Comparison of ENCODE assay signal across 10 mouse cellular contexts in genomic region chr6:101532436-101532835, GRCm38 (mm10).
A peak's percentile ranks its signal among the peaks of the same experiment; 100 is the strongest.
DNase-seq lines count a peak whose midpoint lies in the region; ATAC-seq and TF ChIP-seq lines count a peak whose summit lies in the region.
"Had no signal": no experiment of that assay in that cellular context is flagged by ENCODE, and none has a peak within 500 bp of the region (broad histone marks: within the 10 kb centered on the region; RNA-seq: fewer than 3 reads in every experiment).

No protein-coding gene starts in this region.

- no peak for TF ChIP-seq EP300 in lung, postnatal 0 days (IDR thresholded peaks at IDR 0.05)

- 0 out of 2 replicates have a peak, but pooled peaks cover 6% of the 10 kb centered on the region for H3K27me3 ChIP-seq in intestine, postnatal 0 days (replicated peaks; ENCODE audit: control insufficient read depth, insufficient read depth, low read length)
- no peaks in the 10 kb centered on the region for H3K27me3 ChIP-seq in intestine, embryonic 15.5 days (replicated peaks)
- no peaks in the 10 kb centered on the region for H3K27me3 ChIP-seq in lung, postnatal 0 days (replicated peaks; ENCODE audit: insufficient read depth, low read length)
- 0 out of 2 replicates have a peak, but pooled peaks cover 2% of the 10 kb centered on the region for H3K27me3 ChIP-seq in midbrain, embryonic 13.5 days

- H3K9ac ChIP-seq in intestine, postnatal 0 days (ENCODE audit: low read depth, low read length): no peak overlapping the region
- H3K9ac ChIP-seq in intestine, embryonic 15.5 days: no peak overlapping the region
- no peak overlapping the region for H3K9ac ChIP-seq in lung, postnatal 0 days (replicated peaks; ENCODE audit: low read depth)
- no peak overlapping the region for H3K9ac ChIP-seq in midbrain, embryonic 13.5 days (replicated peaks)

- H3K9me3 ChIP-seq in intestine, postnatal 0 days (ENCODE audit: control insufficient read depth): no peaks in the 10 kb centered on the region
- H3K9me3 ChIP-seq in intestine, embryonic 15.5 days: no peaks in the 10 kb centered on the region
- H3K9me3 ChIP-seq in lung, postnatal 0 days (ENCODE audit: low read length): no peaks in the 10 kb centered on the region
- no peaks in the 10 kb centered on the region for H3K9me3 ChIP-seq in midbrain, embryonic 13.5 days
- H3K9me3 ChIP-seq: hindbrain, embryonic 10.5 days had no signal

- peak; percentile 67 for DNase-seq in NIH3T3 (ENCODE audit: low read depth)
- DNase-seq in heart, adult 8-10 months (ENCODE audit: low spot score): peak; percentile 28
- DNase-seq in lung, postnatal 0 days (ENCODE audit: low spot score): peak; percentile 50
- DNase-seq in MN1 (ENCODE audit: low spot score): no peak
- no peak for DNase-seq in right cerebral cortex, postnatal 36 days (ENCODE audit: low spot score in 2 of 2)
- DNase-seq: cerebellum, postnatal 36 days had no signal

- H3K4me3 ChIP-seq in intestine, postnatal 0 days (ENCODE audit: low read depth, low read length): no peak overlapping the region
- no peak overlapping the region for H3K4me3 ChIP-seq in intestine, embryonic 15.5 days (replicated peaks)
- H3K4me3 ChIP-seq in lung, postnatal 0 days (ENCODE audit: low read depth, low read length): no peak overlapping the region
- H3K4me3 ChIP-seq in midbrain, embryonic 13.5 days (replicated peaks): no peak overlapping the region
- H3K4me3 ChIP-seq: hindbrain, embryonic 10.5 days had no signal

- TF ChIP-seq CTCF in intestine, postnatal 0 days (IDR thresholded peaks at IDR 0.05; ENCODE audit: low read depth): no peak
- TF ChIP-seq CTCF in lung, postnatal 0 days (IDR thresholded peaks at IDR 0.05): no peak

- no peaks in the 10 kb centered on the region for H3K36me3 ChIP-seq in intestine, postnatal 0 days (ENCODE audit: control insufficient read depth, insufficient read depth)
- H3K36me3 ChIP-seq in intestine, embryonic 15.5 days: no peaks in the 10 kb centered on the region
- no peaks in the 10 kb centered on the region for H3K36me3 ChIP-seq in lung, postnatal 0 days (ENCODE audit: insufficient read depth, low read length)
- H3K36me3 ChIP-seq in midbrain, embryonic 13.5 days: no peaks in the 10 kb centered on the region
- H3K36me3 ChIP-seq: hindbrain, embryonic 10.5 days had no signal

- H3K27ac ChIP-seq in intestine, postnatal 0 days (ENCODE audit: low read depth, low read length): no peak overlapping the region
- H3K27ac ChIP-seq in intestine, embryonic 15.5 days: no peak overlapping the region
- peak overlapping the region; percentile 57 for H3K27ac ChIP-seq in lung, postnatal 0 days (ENCODE audit: low read length)
- no peak overlapping the region for H3K27ac ChIP-seq in midbrain, embryonic 13.5 days
- H3K27ac ChIP-seq: hindbrain, embryonic 10.5 days had no signal

- 48% methylated on average over 7 of the region's 7 CpGs for WGBS in intestine, postnatal 0 days
- 55% methylated on average over 7 of the region's 7 CpGs for WGBS in intestine, embryonic 15.5 days
- WGBS in lung, postnatal 0 days: 27% methylated on average over 7 of the region's 7 CpGs
- 71% methylated on average over 7 of the region's 7 CpGs for WGBS in midbrain, embryonic 13.5 days

- no peaks in the 10 kb centered on the region for H3K4me1 ChIP-seq in intestine, postnatal 0 days (replicated peaks; ENCODE audit: control insufficient read depth, insufficient read depth, low read length)
- H3K4me1 ChIP-seq in intestine, embryonic 15.5 days (replicated peaks): 0 out of 2 replicates have a peak, but pooled peaks cover 2% of the 10 kb centered on the region
- H3K4me1 ChIP-seq in lung, postnatal 0 days (ENCODE audit: insufficient read depth, low read depth, low read length): no peaks in the 10 kb centered on the region
- no peaks in the 10 kb centered on the region for H3K4me1 ChIP-seq in midbrain, embryonic 13.5 days (replicated peaks)

- ATAC-seq in intestine, postnatal 0 days: no peak
- no peak for ATAC-seq in intestine, embryonic 15.5 days
- peak; percentile 68 for ATAC-seq in lung, postnatal 0 days
- ATAC-seq in midbrain, embryonic 13.5 days: no peak

- H3K4me2 ChIP-seq in intestine, postnatal 0 days (replicated peaks; ENCODE audit: low read depth): 0 out of 2 replicates have a peak overlapping the region, but pooled peaks have one; percentile 13
- H3K4me2 ChIP-seq in intestine, embryonic 15.5 days (replicated peaks): no peak overlapping the region
- peak overlapping the region; percentile 42 for H3K4me2 ChIP-seq in lung, postnatal 0 days (replicated peaks; ENCODE audit: low read depth, low read length)
- no peak overlapping the region for H3K4me2 ChIP-seq in midbrain, embryonic 13.5 days (replicated peaks)

Comparison
In these comparisons a context has a peak if more than half of its experiments do, and no peak if none do; other contexts are left out.
1. H3K4me2 ChIP-seq: peak in intestine, postnatal 0 days (single experiment) and lung, postnatal 0 days (single experiment); none in intestine, embryonic 15.5 days (single experiment) and midbrain, embryonic 13.5 days (single experiment).
2. DNase-seq: peak in NIH3T3 (single experiment), heart, adult 8-10 months (single experiment) and lung, postnatal 0 days (single experiment); none in MN1 (single experiment) and right cerebral cortex, postnatal 36 days (0 of 2).